ENCODE assay signal across 8 mouse cellular contexts in genomic region chr11:101252941-101253340, GRCm38 (mm10). TPM values are rescaled to one million over a fixed set of nuclear protein-coding genes. Genes with fewer than 3 reads are reported as not detected.
DNase-seq lines count a peak whose midpoint lies in the region; ATAC-seq and TF ChIP-seq lines count a peak whose summit lies in the region.

No protein-coding gene starts in this region.

- H3K4me2 ChIP-seq in kidney, embryonic 16.5 days (replicated peaks; ENCODE audit: low read depth, low read length), result peak overlapping the region; percentile 95
- H3K4me2 ChIP-seq in heart, embryonic 16.5 days (ENCODE audit: low read depth, low read length), result peak overlapping the region; percentile 92
- H3K4me2 ChIP-seq in midbrain, embryonic 11.5 days, result peak overlapping the region; percentile 89

- no peak for TF ChIP-seq CTCF in bone marrow macrophage, adult 2 months (IDR thresholded peaks at IDR 0.05; ENCODE audit: low read depth, low read length)

- no peaks in the 10 kb centered on the region for H3K27me3 ChIP-seq in kidney, embryonic 16.5 days (ENCODE audit: insufficient read depth, low read length)
- no peaks in the 10 kb centered on the region; the same call in 1 of the 2 replicates for H3K27me3 ChIP-seq in heart, embryonic 16.5 days (ENCODE audit: control insufficient read depth, insufficient read depth, low read length)
- H3K27me3 ChIP-seq in midbrain, embryonic 11.5 days (ENCODE audit: control insufficient read depth, insufficient read depth, low read length), result no peaks in the 10 kb centered on the region

- no peak for TF ChIP-seq POLR2A in bone marrow macrophage, adult 2 months (IDR thresholded peaks at IDR 0.05; ENCODE audit: borderline replicate concordance, low read depth, low read length)

- H3K9ac ChIP-seq in kidney, embryonic 16.5 days (replicated peaks; ENCODE audit: low read length), result peak overlapping the region; percentile 96
- peak overlapping the region; percentile 90 for H3K9ac ChIP-seq in heart, embryonic 16.5 days (ENCODE audit: low read length)
- peak overlapping the region; percentile 95 for H3K9ac ChIP-seq in midbrain, embryonic 11.5 days (ENCODE audit: low read length)

- peak overlapping the region; percentile 96 for H3K4me3 ChIP-seq in kidney, embryonic 16.5 days (ENCODE audit: low read length)
- peak overlapping the region; percentile 98 for H3K4me3 ChIP-seq in bone marrow macrophage, adult 2 months (ENCODE audit: insufficient read depth, low read length)
- H3K4me3 ChIP-seq in heart, embryonic 16.5 days (ENCODE audit: low read length), result peak overlapping the region; percentile 80
- H3K4me3 ChIP-seq in midbrain, embryonic 11.5 days (ENCODE audit: low read depth, low read length), result peak overlapping the region; percentile 88

- ATAC-seq in kidney, embryonic 16.5 days (ENCODE audit: low FRiP score, low TSS enrichment), result no peak
- ATAC-seq in heart, embryonic 16.5 days (replicated peaks; ENCODE audit: extremely low read depth, insufficient read depth, low FRiP score), result no peak
- no peak for ATAC-seq in midbrain, embryonic 11.5 days (ENCODE audit: low FRiP score)

- peaks cover 31% of the 10 kb centered on the region for H3K4me1 ChIP-seq in kidney, embryonic 16.5 days (ENCODE audit: insufficient read depth, low read length)
- H3K4me1 ChIP-seq in bone marrow macrophage, adult 2 months (ENCODE audit: control insufficient read depth, insufficient read depth, low read length), result no peaks in the 10 kb centered on the region; the same call in 1 of the 2 replicates
- H3K4me1 ChIP-seq in heart, embryonic 16.5 days (ENCODE audit: control insufficient read depth, insufficient read depth, low read length), result peaks cover 20% of the 10 kb centered on the region
- peaks cover 12% of the 10 kb centered on the region for H3K4me1 ChIP-seq in midbrain, embryonic 11.5 days (ENCODE audit: control insufficient read depth, insufficient read depth, low read length)

- 8% methylated on average over 7 of the region's 7 CpGs for WGBS in kidney, embryonic 16.5 days
- whole genome bisulfite sequencing in heart, embryonic 16.5 days, result 8% methylated on average over 7 of the region's 7 CpGs
- WGBS in midbrain, embryonic 11.5 days, result 14% methylated on average over 7 of the region's 7 CpGs

- H3K9me3 ChIP-seq in kidney, embryonic 16.5 days (ENCODE audit: low read length), result no peaks in the 10 kb centered on the region
- H3K9me3 ChIP-seq in heart, embryonic 16.5 days (replicated peaks; ENCODE audit: control insufficient read depth, low read length), result no peaks in the 10 kb centered on the region
- no peaks in the 10 kb centered on the region for H3K9me3 ChIP-seq in midbrain, embryonic 11.5 days (ENCODE audit: control insufficient read depth, low read length)

- H3K27ac ChIP-seq in kidney, embryonic 16.5 days (ENCODE audit: low read length), result peak overlapping the region; percentile 96
- peak overlapping the region; percentile 46 for H3K27ac ChIP-seq in bone marrow macrophage, adult 2 months (ENCODE audit: insufficient read depth, low read depth, low read length)
- peak overlapping the region; percentile 88 for H3K27ac ChIP-seq in heart, embryonic 16.5 days (ENCODE audit: low read length)
- H3K27ac ChIP-seq in midbrain, embryonic 11.5 days (ENCODE audit: low read depth, low read length), result no peak overlapping the region

- H3K36me3 ChIP-seq in kidney, embryonic 16.5 days (ENCODE audit: insufficient read depth, low read length), result peaks cover 10% of the 10 kb centered on the region
- no peaks in the 10 kb centered on the region for H3K36me3 ChIP-seq in heart, embryonic 16.5 days (ENCODE audit: control insufficient read depth, insufficient read depth)
- no peaks in the 10 kb centered on the region for H3K36me3 ChIP-seq in midbrain, embryonic 11.5 days (ENCODE audit: control insufficient read depth, insufficient read depth, low read length)

- no peak for DNase-seq in kidney, postnatal 36 days
- peak; percentile 94 for DNase-seq in midbrain, embryonic 11.5 days (ENCODE audit: low spot score, missing footprints)
- no peak for DNase-seq in urinary bladder, postnatal 36 days (ENCODE audit: low spot score in 2 of 2)
- DNase-seq in thymus, postnatal 25 days, result no peak
- DNase-seq in urinary bladder, postnatal 14 days (ENCODE audit: low spot score), result no peak

RNA-seq across cellular contexts. Expression of gene Vps25, which starts 0.6 kb away (rescaled TPM):
- polyA plus RNA-seq in kidney, embryonic 16.5 days (2015; fragmentation: Nextera tagmentation; extraction: Ambion mirVana), result 154 TPM in 2 replicates
- polyA plus RNA-seq in bone marrow macrophage, adult 2 months (2012; ENCODE audit: insufficient read depth, insufficient read length, missing spikeins), result 111 and 114 TPM in 2 replicates
- polyA plus RNA-seq in heart, embryonic 16.5 days (2015; fragmentation: Nextera tagmentation; extraction: Ambion mirVana), result 105 and 107 TPM in 2 replicates
- 122 and 130 TPM in 2 replicates for polyA plus RNA-seq in midbrain, embryonic 11.5 days (2014; fragmentation: Nextera tagmentation; extraction: Ambion mirVana)

RNA-seq across cellular contexts. Expression of gene Ramp2, which starts 7.1 kb away (rescaled TPM):
- polyA plus RNA-seq in kidney, embryonic 16.5 days (2015; fragmentation: Nextera tagmentation; extraction: Ambion mirVana), result 246 and 270 TPM in 2 replicates
- polyA plus RNA-seq in bone marrow macrophage, adult 2 months (2012; ENCODE audit: insufficient read depth, insufficient read length, missing spikeins), result not detected in 2 replicates
- polyA plus RNA-seq in heart, embryonic 16.5 days (2015; fragmentation: Nextera tagmentation; extraction: Ambion mirVana), result 203 and 204 TPM in 2 replicates
- 65.6 and 73.4 TPM in 2 replicates for polyA plus RNA-seq in midbrain, embryonic 11.5 days (2014; fragmentation: Nextera tagmentation; extraction: Ambion mirVana)

RNA-seq across cellular contexts. Expression of gene Wnk4, which starts 7.4 kb away (rescaled TPM):
- polyA plus RNA-seq in kidney, embryonic 16.5 days (2015; fragmentation: Nextera tagmentation; extraction: Ambion mirVana), result 30.5 and 39.5 TPM in 2 replicates
- polyA plus RNA-seq in bone marrow macrophage, adult 2 months (2012; ENCODE audit: insufficient read depth, insufficient read length, missing spikeins), result not detected in 2 replicates
- 6.8 and 7.3 TPM in 2 replicates for polyA plus RNA-seq in heart, embryonic 16.5 days (2015; fragmentation: Nextera tagmentation; extraction: Ambion mirVana)
- 4.8 and 5.2 TPM in 2 replicates for polyA plus RNA-seq in midbrain, embryonic 11.5 days (2014; fragmentation: Nextera tagmentation; extraction: Ambion mirVana)

RNA-seq across cellular contexts. Expression of gene Cntd1, which starts 25.9 kb away (rescaled TPM):
- polyA plus RNA-seq in kidney, embryonic 16.5 days (2015; fragmentation: Nextera tagmentation; extraction: Ambion mirVana), result 1.7 and 3.2 TPM in 2 replicates
- 1.0 and 1.6 TPM in 2 replicates for polyA plus RNA-seq in bone marrow macrophage, adult 2 months (2012; ENCODE audit: insufficient read depth, insufficient read length, missing spikeins)
- 0.87 and 0.91 TPM in 2 replicates for polyA plus RNA-seq in heart, embryonic 16.5 days (2015; fragmentation: Nextera tagmentation; extraction: Ambion mirVana)
- polyA plus RNA-seq in midbrain, embryonic 11.5 days (2014; fragmentation: Nextera tagmentation; extraction: Ambion mirVana), result 1.4 and 1.7 TPM in 2 replicates

RNA-seq across cellular contexts. Expression of gene Coa3, which starts 26.0 kb away (rescaled TPM):
- 197 and 200 TPM in 2 replicates for polyA plus RNA-seq in kidney, embryonic 16.5 days (2015; fragmentation: Nextera tagmentation; extraction: Ambion mirVana)
- polyA plus RNA-seq in bone marrow macrophage, adult 2 months (2012; ENCODE audit: insufficient read depth, insufficient read length, missing spikeins), result 60.1 and 63.3 TPM in 2 replicates
- polyA plus RNA-seq in heart, embryonic 16.5 days (2015; fragmentation: Nextera tagmentation; extraction: Ambion mirVana), result 166 and 175 TPM in 2 replicates
- polyA plus RNA-seq in midbrain, embryonic 11.5 days (2014; fragmentation: Nextera tagmentation; extraction: Ambion mirVana), result 213 and 220 TPM in 2 replicates

Comparison
In these comparisons a context has a peak if more than half of its experiments do, and no peak if none do; other contexts are left out.
1. RNA of gene Ramp2, which starts 7.1 kb away (polyA plus RNA-seq): 246 to 270 TPM in kidney, embryonic 16.5 days, 203 to 204 TPM in heart, embryonic 16.5 days and 65.6 to 73.4 TPM in midbrain, embryonic 11.5 days; not detected in bone marrow macrophage, adult 2 months; every median in the first group is over 10 times any median in the second.
2. Peak in every context shown above with its lines, with median percentiles within 50 percentile points of each other: H3K4me2 ChIP-seq, H3K4me3 ChIP-seq and H3K9ac ChIP-seq.